ENCODE assay signal across 14 mouse cellular contexts in genomic region chr12:100408143-100408542, GRCm38 (mm10).
DNase-seq lines count a peak whose midpoint lies in the region; ATAC-seq and TF ChIP-seq lines count a peak whose summit lies in the region.
"Had no signal": no experiment of that assay in that cellular context is flagged by ENCODE, and none has a peak within 500 bp of the region (broad histone marks: within the 10 kb centered on the region; RNA-seq: fewer than 3 reads in every experiment).

No protein-coding gene starts in this region.

- H3K27ac ChIP-seq in lung, embryonic 14.5 days (ENCODE audit: low read depth) = peak overlapping the region; percentile 48; the same call in 1 of the 2 replicates
- peak overlapping the region; percentile 54 for H3K27ac ChIP-seq in forebrain, embryonic 13.5 days
- 0 out of 2 replicates have a peak overlapping the region, but pooled peaks have one; percentile 42 for H3K27ac ChIP-seq in olfactory bulb, adult 2 months (ENCODE audit: insufficient read depth, low read depth, low read length)
- no peak overlapping the region for H3K27ac ChIP-seq in heart, embryonic 12.5 days (ENCODE audit: poor library complexity, severe bottlenecking)
- H3K27ac ChIP-seq: embryonic facial prominence, embryonic 12.5 days; kidney, postnatal 0 days; liver, embryonic 14.5 days had no signal

- H3K4me2 ChIP-seq in lung, embryonic 14.5 days = no peak overlapping the region
- no peak overlapping the region for H3K4me2 ChIP-seq in forebrain, embryonic 13.5 days
- H3K4me2 ChIP-seq in heart, embryonic 12.5 days = no peak overlapping the region
- H3K4me2 ChIP-seq: embryonic facial prominence, embryonic 12.5 days had no signal

- no peak for TF ChIP-seq POLR2A in olfactory bulb, adult 2 months (IDR thresholded peaks at IDR 0.05; ENCODE audit: insufficient read depth, low read depth, low read length)

- no peak for TF ChIP-seq CTCF in lung, embryonic 14.5 days (IDR thresholded peaks at IDR 0.05; ENCODE audit: low read depth)
- no peak for TF ChIP-seq CTCF in olfactory bulb, adult 2 months (IDR thresholded peaks at IDR 0.05; ENCODE audit: insufficient read depth, low read depth, low read length)

- H3K27me3 ChIP-seq in lung, embryonic 14.5 days (ENCODE audit: insufficient read depth, low read length) = no peaks in the 10 kb centered on the region
- H3K27me3 ChIP-seq in forebrain, embryonic 13.5 days = no peaks in the 10 kb centered on the region
- no peaks in the 10 kb centered on the region for H3K27me3 ChIP-seq in heart, embryonic 12.5 days (replicated peaks)
- H3K27me3 ChIP-seq: embryonic facial prominence, embryonic 12.5 days had no signal

- no peak for ATAC-seq in lung, embryonic 14.5 days (ENCODE audit: insufficient read depth)
- peak; percentile 41; the same call in 1 of the 2 replicates for ATAC-seq in forebrain, embryonic 13.5 days
- ATAC-seq in heart, embryonic 12.5 days (ENCODE audit: insufficient number of reproducible peaks, low FRiP score) = no peak
- ATAC-seq: hindbrain, embryonic 16.5 days had no signal

- no peak overlapping the region for H3K9ac ChIP-seq in lung, embryonic 14.5 days
- H3K9ac ChIP-seq in forebrain, embryonic 13.5 days = no peak overlapping the region
- H3K9ac ChIP-seq in heart, embryonic 12.5 days = no peak overlapping the region
- H3K9ac ChIP-seq: embryonic facial prominence, embryonic 12.5 days; liver, embryonic 14.5 days had no signal

- H3K9me3 ChIP-seq in lung, embryonic 14.5 days (ENCODE audit: low read depth, low read length) = no peaks in the 10 kb centered on the region
- H3K9me3 ChIP-seq in forebrain, embryonic 13.5 days (replicated peaks) = no peaks in the 10 kb centered on the region
- no peaks in the 10 kb centered on the region for H3K9me3 ChIP-seq in heart, embryonic 12.5 days (replicated peaks)
- H3K9me3 ChIP-seq: embryonic facial prominence, embryonic 12.5 days had no signal

- no peak overlapping the region for H3K4me3 ChIP-seq in lung, embryonic 14.5 days (ENCODE audit: low read depth, low read length)
- no peak overlapping the region for H3K4me3 ChIP-seq in forebrain, embryonic 13.5 days
- no peak overlapping the region for H3K4me3 ChIP-seq in olfactory bulb, adult 2 months (ENCODE audit: insufficient read depth, low read depth, low read length)
- H3K4me3 ChIP-seq in heart, embryonic 12.5 days = no peak overlapping the region
- H3K4me3 ChIP-seq: embryonic facial prominence, embryonic 12.5 days had no signal

- WGBS in lung, embryonic 14.5 days = 79% methylated on average over 8 of the region's 8 CpGs
- WGBS in forebrain, embryonic 13.5 days = 10% methylated on average over 8 of the region's 8 CpGs
- WGBS in olfactory bulb, adult 2 months = 27% methylated on average over 8 of the region's 8 CpGs
- 78% methylated on average over 8 of the region's 8 CpGs for WGBS in heart, embryonic 12.5 days

- peaks cover under 1% of the 10 kb centered on the region; the same call in 1 of the 2 replicates for H3K36me3 ChIP-seq in lung, embryonic 14.5 days (ENCODE audit: insufficient read depth)
- H3K36me3 ChIP-seq in forebrain, embryonic 13.5 days (ENCODE audit: poor library complexity, severe bottlenecking) = peaks cover 11% of the 10 kb centered on the region
- H3K36me3 ChIP-seq in heart, embryonic 12.5 days = peaks cover 13% of the 10 kb centered on the region

- peak; percentile 25 to 34 for DNase-seq in cerebellum, postnatal 10 days
- DNase-seq in cerebellum, adult 11-12 months = no peak
- DNase-seq in lung, embryonic 14.5 days = no peak
- DNase-seq in lung, postnatal 14 days = no peak
- DNase-seq in adrenal gland, postnatal 25 days = no peak
- DNase-seq: cerebellum, postnatal 25 days; layer of hippocampus, postnatal 36 days had no signal

- H3K4me1 ChIP-seq in lung, embryonic 14.5 days (ENCODE audit: insufficient read depth) = peaks cover 8% of the 10 kb centered on the region
- peaks cover 31% of the 10 kb centered on the region for H3K4me1 ChIP-seq in forebrain, embryonic 13.5 days
- H3K4me1 ChIP-seq in olfactory bulb, adult 2 months (ENCODE audit: control insufficient read depth, insufficient read depth, low read length) = peaks cover 31% of the 10 kb centered on the region
- peaks cover 6% of the 10 kb centered on the region; the same call in 1 of the 2 replicates for H3K4me1 ChIP-seq in heart, embryonic 12.5 days (replicated peaks)

Comparison
In these comparisons a context has a peak if more than half of its experiments do, and no peak if none do; other contexts are left out.
1. DNase-seq: peak in cerebellum, postnatal 10 days (2 of 2); none in cerebellum, adult 11-12 months (single experiment), lung, embryonic 14.5 days (single experiment), lung, postnatal 14 days (single experiment) and adrenal gland, postnatal 25 days (single experiment).